Mouse (Mus musculus) brown adipose tissue, adult 24 weeks (tissue): ENCODE results near the gene Acmsd. TPM values are rescaled to one million over a fixed set of nuclear protein-coding genes. Genes with fewer than 3 reads are reported as not detected.
A peak's percentile ranks its signal among the peaks of the same experiment; 100 is the strongest.
"Not testable (repeated sequence)": the region's sequence is repeated elsewhere in the genome, so short reads cannot be mapped to it uniquely, and the experiment has no call there.

ENCODE experiments used
- H3K27ac ChIP-seq: fragments of 200-500 bp; replicated peaks from 2 replicates; pipeline ENCODE4 v1.5.1; 2012; ENCODE audit warnings: low read depth, mild to moderate bottlenecking, low read length
- H3K4me1 ChIP-seq: fragments of 200-500 bp; 2 replicates; pipeline ENCODE4 v1.6.1; 2012; ENCODE audit warnings: low read length, mixed read lengths; ENCODE audit not compliant: control insufficient read depth, insufficient read depth, insufficient read length
- H3K4me3 ChIP-seq: fragments of 200-500 bp; 2 replicates; pipeline ENCODE4 v1.5.1; 2012; ENCODE audit warnings: low read depth, mild to moderate bottlenecking, low read length, moderate library complexity; ENCODE audit not compliant: insufficient read depth
- polyA plus RNA-seq: library from polyadenylated mRNA; stranded (reverse); fragments of >200 nt; gene quantifications from 2 replicates; pipeline ENCODE4 v1.2.4, GENCODE M21; 2012; ENCODE audit not compliant: missing spikeins, insufficient read depth, insufficient read length

Acmsd gene
- polyA plus RNA-seq, 1 experiment = not detected

GRCm38 (mm10) chr1:127757164-127757545 is 27.9 kb downstream of the Acmsd start:
- not testable (repeated sequence) for H3K27ac ChIP-seq, H3K4me1 ChIP-seq, H3K4me3 ChIP-seq

DNA sequence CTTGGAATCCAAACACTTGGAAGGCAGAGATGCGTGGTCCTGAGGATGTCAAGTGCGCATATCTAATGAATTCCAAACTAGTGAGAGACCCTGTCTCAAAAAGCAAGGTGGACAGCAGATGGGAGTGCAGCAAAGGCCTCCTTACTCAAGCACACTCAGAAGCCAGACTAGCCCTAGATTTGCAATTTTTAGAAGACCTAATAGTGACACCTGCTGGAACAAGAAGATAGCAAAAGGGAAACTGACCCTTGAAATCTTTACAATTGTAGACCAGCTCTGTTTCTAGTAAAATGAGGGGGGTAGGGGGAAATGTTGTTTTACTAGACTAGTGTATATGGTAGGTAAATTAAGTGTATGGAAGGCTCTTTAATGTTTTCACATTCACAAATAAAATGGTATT is 36.3 kb downstream of the Acmsd start:
- no peak overlapping the region for H3K27ac ChIP-seq
- H3K4me1 ChIP-seq = no peaks in the 10 kb centered on the region
- H3K4me3 ChIP-seq = no peak overlapping the region

DNA sequence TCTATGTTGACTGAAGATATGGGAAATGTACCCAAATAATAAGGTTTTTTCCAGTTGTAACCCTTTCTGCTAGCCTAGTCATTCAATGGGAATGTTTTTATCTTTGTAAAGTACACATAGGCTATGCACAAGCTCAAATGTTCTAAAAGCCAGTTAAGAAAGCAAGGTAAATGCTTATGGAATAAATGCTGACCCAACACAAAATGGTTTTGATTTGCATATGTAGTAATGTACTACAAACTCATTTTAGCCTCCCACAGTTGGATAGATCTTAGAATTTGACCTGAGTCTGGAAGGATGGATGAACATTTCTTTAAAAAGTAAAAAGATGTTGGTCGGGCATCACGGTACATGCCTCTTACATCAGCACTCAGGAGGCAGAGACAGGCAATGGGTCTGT is 37.5 kb downstream of the Acmsd start:
- H3K4me1 ChIP-seq = no peaks in the 10 kb centered on the region
- no peak overlapping the region for H3K27ac ChIP-seq
- no peak overlapping the region for H3K4me3 ChIP-seq

- Histone ChIP-seq H3K27ac (peak overlapping the region; percentile 90), H3K4me3 (peak overlapping the region; percentile 85), H3K4me1 (peaks cover 7% of the 10 kb centered on the region; the same call in 1 of the 2 replicates)
Measured at GRCm38 (mm10) chr1:127773198-127773802, 44.1 kb downstream of the Acmsd start.

- H3K27ac ChIP-seq = peak within 1 kb of the TSS; percentile 96
- H3K4me3 ChIP-seq = peak within 1 kb of the TSS; percentile 87
Measured at GRCm38 (mm10) chr1:127773803-127774500, 44.7 kb downstream of the Acmsd start, which contains the start of gene Ccnt2. Gene Ccnt2, plus strand, starts transcription at chr1:127774164.

DNA sequence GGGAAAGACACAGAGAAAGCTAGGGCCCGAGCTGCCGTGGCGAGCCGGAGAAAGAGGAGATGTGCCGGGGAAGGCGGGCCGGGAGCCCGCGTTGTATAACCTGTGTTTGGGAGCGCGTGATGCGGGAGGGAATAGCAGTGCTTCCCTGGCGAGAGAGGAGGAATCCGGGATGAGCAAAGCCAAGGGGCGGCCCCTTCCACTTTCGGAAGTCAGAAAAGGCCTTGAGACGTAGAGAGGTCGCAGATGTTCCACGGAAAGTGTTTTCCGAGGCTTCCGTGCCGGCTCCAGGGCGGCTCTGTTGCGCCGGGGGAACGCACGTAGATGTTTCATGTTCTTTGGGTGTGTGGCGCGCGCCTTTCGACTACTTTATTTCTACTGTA is 45.3 kb downstream of the Acmsd start:
- peak overlapping the region; percentile 96 for H3K27ac ChIP-seq
- H3K4me3 ChIP-seq = peak overlapping the region; percentile 87
- H3K4me1 ChIP-seq = peaks cover 7% of the 10 kb centered on the region; the same call in 1 of the 2 replicates

More at GRCm38 (mm10) chr1:127773803-127774500, 44.7 kb downstream of the Acmsd start, which contains the start of gene Ccnt2:
- peaks cover 7% of the 10 kb centered on the region; the same call in 1 of the 2 replicates for H3K4me1 ChIP-seq

GRCm38 (mm10) chr1:127775206-127775720 is 46.0 kb downstream of the Acmsd start:
- Histone ChIP-seq H3K4me3 (peak overlapping the region; percentile 54), H3K27ac (no peak overlapping the region), H3K4me1 (peaks cover 7% of the 10 kb centered on the region)

DNA sequence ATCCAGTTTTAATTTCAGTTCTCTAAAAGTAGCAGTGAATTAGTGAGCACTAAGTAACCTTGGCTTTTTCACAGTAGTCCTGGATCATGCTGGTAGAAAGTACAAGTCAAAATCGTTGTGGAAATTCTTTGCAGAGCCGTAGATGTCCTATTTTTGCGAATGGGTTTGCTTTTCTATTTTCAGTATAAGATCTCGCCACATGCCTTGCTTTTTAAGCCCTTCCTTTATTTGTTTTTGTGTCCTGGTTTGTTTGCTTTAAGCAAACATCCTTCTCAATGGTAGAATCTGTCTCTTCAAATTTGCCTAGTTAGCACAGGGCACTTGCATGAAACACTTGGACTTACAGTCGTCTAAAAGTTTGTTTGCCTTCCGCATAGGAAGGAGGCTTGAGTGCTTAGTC is 47.0 kb downstream of the Acmsd start:
- H3K27ac ChIP-seq = no peak overlapping the region
- H3K4me1 ChIP-seq = peaks cover 13% of the 10 kb centered on the region
- H3K4me3 ChIP-seq = peak overlapping the region; percentile 11; the same call in 1 of the 2 replicates

DNA sequence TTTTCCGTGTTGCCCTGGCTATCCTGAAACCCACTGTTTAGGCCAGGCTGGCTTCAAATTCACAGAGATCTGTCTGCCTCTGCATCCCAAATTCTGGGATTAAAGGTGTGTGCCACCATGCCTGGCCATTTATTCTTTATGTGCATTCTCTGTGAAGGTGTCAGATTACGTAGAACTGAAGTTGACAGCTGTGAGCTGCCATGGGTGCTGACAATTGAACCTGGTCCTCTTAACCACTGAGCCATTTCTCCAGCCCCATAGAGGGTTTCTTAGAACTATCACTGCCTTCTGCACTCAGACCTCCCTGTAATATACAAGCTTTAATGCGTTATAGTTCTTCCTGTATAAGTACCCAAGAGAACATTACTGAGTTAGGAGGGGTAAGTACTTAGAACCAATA is 49.4 kb downstream of the Acmsd start:
- peaks cover 26% of the 10 kb centered on the region for H3K4me1 ChIP-seq
- no peak overlapping the region for H3K27ac ChIP-seq
- no peak overlapping the region for H3K4me3 ChIP-seq

DNA sequence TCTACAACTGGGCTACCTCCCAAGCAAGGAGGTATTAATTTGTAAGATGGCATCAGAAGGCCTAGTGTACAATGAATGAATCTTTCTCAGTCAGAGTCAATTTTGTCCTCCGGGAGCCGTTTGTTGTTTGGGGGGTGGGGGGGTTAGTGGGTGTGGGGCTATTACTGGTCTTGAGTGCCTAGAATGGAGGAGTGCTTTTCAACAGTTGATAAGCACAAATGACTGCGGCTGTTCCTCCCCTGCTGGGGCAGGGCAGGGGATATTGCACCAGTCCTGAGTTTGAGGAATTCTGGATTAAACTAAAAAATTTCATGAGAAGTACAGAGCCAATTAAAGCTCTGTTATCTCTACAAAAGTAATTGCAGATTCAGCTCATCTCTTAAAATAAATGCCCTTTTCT is 50.9 kb downstream of the Acmsd start:
- peaks cover 32% of the 10 kb centered on the region for H3K4me1 ChIP-seq

GRCm38 (mm10) chr1:127780849-127781248 is 51.6 kb downstream of the Acmsd start:
- Histone ChIP-seq H3K4me3 (no peak overlapping the region), H3K27ac (no peak overlapping the region), H3K4me1 (peaks cover 30% of the 10 kb centered on the region)

More for the DNA sequence above, 50.9 kb downstream of the Acmsd start:
- H3K4me3 ChIP-seq = no peak overlapping the region
- no peak overlapping the region for H3K27ac ChIP-seq

GRCm38 (mm10) chr1:127783862-127784261 is 54.6 kb downstream of the Acmsd start:
- Histone ChIP-seq H3K4me1 (peaks cover 33% of the 10 kb centered on the region), H3K4me3 (no peak overlapping the region), H3K27ac (no peak overlapping the region)

DNA sequence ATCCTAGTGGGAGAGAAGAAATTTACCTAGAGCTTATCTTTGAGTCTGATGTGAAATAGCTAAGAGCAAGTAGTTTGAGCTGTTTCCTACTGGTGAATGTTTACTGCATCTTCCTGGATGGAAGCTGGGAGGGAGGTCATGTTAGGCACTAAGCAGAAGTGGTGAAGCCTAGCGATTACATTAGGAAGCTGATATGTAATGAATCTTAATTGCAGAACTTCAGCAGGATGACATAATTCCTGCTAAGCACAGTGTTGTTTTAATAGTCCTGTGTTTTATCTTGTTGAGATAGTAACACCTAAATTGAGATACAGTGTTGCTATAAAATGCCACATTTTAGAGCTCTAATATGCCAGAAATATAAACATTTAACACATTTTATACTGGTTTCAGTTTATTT is 56.7 kb downstream of the Acmsd start:
- H3K27ac ChIP-seq = no peak overlapping the region
- peaks cover 30% of the 10 kb centered on the region for H3K4me1 ChIP-seq
- H3K4me3 ChIP-seq = no peak overlapping the region

DNA sequence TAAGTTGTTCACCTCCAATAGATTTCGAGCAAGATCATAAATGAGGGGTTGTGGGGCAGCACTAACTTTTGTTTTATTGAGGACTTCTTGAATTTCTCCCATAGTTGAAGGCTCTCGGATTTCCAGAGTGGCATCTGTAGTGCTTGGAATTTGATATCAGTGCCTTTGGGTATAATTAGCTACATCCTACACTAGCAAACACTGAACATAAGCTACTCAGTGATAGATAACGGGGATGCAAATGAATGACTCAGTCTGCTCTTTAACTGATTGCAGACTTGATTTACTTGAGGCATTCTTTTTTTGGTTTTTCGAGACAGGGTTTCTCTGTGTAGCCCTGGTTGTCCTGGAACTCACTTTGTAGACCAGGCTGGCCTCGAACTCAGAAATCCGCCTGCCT is 59.7 kb downstream of the Acmsd start:
- H3K27ac ChIP-seq = no peak overlapping the region
- peaks cover 10% of the 10 kb centered on the region for H3K4me1 ChIP-seq
- no peak overlapping the region for H3K4me3 ChIP-seq

DNA sequence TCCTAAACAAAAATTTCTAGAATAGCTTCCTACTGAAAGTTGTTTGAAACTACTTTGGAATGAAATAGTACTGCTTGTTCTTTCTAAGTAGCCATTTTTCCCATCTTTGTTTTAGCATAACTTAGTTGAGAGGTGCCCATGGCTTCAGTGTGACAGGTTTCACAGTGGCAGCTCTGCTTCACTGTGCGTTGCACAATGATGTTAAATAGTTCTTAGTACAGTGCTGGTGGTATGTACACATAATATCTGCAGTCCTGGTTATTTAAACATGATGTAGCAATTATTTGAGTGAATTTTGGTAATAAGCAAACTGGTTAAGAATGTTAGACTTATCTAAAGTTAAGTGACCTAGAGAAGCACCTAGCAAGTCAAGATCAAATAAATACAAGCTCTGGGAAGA is 64.2 kb downstream of the Acmsd start:
- Histone ChIP-seq H3K27ac (no peak overlapping the region), H3K4me1 (no peaks in the 10 kb centered on the region), H3K4me3 (no peak overlapping the region)
